In the genomic region with DNA sequence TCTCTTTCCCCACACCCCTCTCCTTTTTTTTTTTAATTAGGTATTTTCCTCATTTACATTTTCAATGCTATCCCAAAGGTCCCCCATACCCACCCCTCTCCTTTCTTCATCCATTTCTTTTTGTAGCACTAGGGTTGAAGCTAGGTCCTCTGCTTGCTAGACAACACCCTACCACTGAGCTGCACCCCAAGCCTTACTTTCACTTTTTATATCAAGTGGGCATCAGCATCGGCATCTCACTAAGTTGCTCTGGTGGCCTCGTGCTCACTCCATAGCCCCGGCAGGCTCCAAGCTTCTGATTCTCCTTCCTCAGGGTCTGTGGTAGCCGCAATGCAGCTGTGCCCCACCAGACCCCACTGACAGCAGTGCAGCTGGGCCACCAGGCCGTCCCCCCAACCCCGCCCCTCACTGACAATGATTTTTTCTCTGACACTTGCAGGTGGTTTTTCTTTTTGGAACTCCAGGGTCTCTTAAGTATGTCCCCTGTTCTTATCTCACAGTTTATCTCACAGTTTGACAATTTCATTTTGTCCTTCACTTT, we compare ENCODE assay signal across 15 mouse cellular contexts.
DNase-seq lines count a peak whose midpoint lies in the region; ATAC-seq and TF ChIP-seq lines count a peak whose summit lies in the region.
"Had no signal": no experiment of that assay in that cellular context is flagged by ENCODE, and none has a peak within 500 bp of the region (broad histone marks: within the 10 kb centered on the region; RNA-seq: fewer than 3 reads in every experiment).

No protein-coding gene starts in this region.

- no peak overlapping the region for H3K9ac ChIP-seq in forebrain, postnatal 0 days
- H3K9ac ChIP-seq in midbrain, postnatal 0 days (replicated peaks; ENCODE audit: low read length, poor library complexity, severe bottlenecking) = no peak overlapping the region
- H3K9ac ChIP-seq: limb, embryonic 13.5 days; liver, embryonic 15.5 days; midbrain, embryonic 12.5 days had no signal

- no peak overlapping the region for H3K4me3 ChIP-seq in forebrain, postnatal 0 days (ENCODE audit: low read depth, low read length)
- H3K4me3 ChIP-seq in midbrain, postnatal 0 days (ENCODE audit: low read depth, low read length) = no peak overlapping the region
- H3K4me3 ChIP-seq: heart, adult 2 months; left cerebral cortex, adult 2 months; limb, embryonic 13.5 days; liver, embryonic 15.5 days; midbrain, embryonic 12.5 days had no signal

- no peaks in the 10 kb centered on the region for H3K4me1 ChIP-seq in forebrain, postnatal 0 days (ENCODE audit: insufficient read depth)
- no peaks in the 10 kb centered on the region for H3K4me1 ChIP-seq in midbrain, postnatal 0 days (ENCODE audit: insufficient read depth, low read length)
- H3K4me1 ChIP-seq: liver, embryonic 15.5 days; midbrain, embryonic 12.5 days had no signal

- 89% methylated on average over 6 of the region's 6 CpGs for WGBS in forebrain, postnatal 0 days
- WGBS in midbrain, postnatal 0 days = 89% methylated on average over 6 of the region's 6 CpGs

- DNase-seq in 416B (ENCODE audit: low read depth) = peak; percentile 59
- DNase-seq in thymus, postnatal 0 days (ENCODE audit: low spot score) = peak; percentile 79
- no peak for DNase-seq in right cerebral cortex, postnatal 10 days (ENCODE audit: low spot score in 2 of 2)
- DNase-seq in forebrain, postnatal 0 days = no peak
- DNase-seq in midbrain, postnatal 0 days (ENCODE audit: low spot score) = no peak
- DNase-seq: cerebellum, postnatal 25 days; heart, adult 2 months; lung, postnatal 10 days had no signal

- no peaks in the 10 kb centered on the region for H3K36me3 ChIP-seq in forebrain, postnatal 0 days (ENCODE audit: insufficient read depth)
- no peaks in the 10 kb centered on the region for H3K36me3 ChIP-seq in midbrain, postnatal 0 days (ENCODE audit: insufficient read depth, low read length)
- H3K36me3 ChIP-seq: limb, embryonic 13.5 days; liver, embryonic 15.5 days; midbrain, embryonic 12.5 days had no signal

- ATAC-seq in CD4-positive, CD25-positive, alpha-beta regulatory T cell, adult 4 months = peak; percentile 95
- peak; percentile 43; the same call in 1 of the 2 replicates for ATAC-seq in megakaryocyte, adult 5-6 weeks (ENCODE audit: poor library complexity, severe bottlenecking)
- no peak for ATAC-seq in forebrain, postnatal 0 days
- ATAC-seq in midbrain, postnatal 0 days (ENCODE audit: low FRiP score) = no peak

- H3K27ac ChIP-seq in forebrain, postnatal 0 days (ENCODE audit: low read depth, low read length) = no peak overlapping the region
- no peak overlapping the region for H3K27ac ChIP-seq in midbrain, postnatal 0 days (ENCODE audit: low read depth, low read length)
- H3K27ac ChIP-seq: heart, adult 2 months; left cerebral cortex, adult 2 months; limb, embryonic 13.5 days; liver, embryonic 15.5 days; midbrain, embryonic 12.5 days had no signal

- no peak for TF ChIP-seq CTCF in forebrain, postnatal 0 days (IDR thresholded peaks at IDR 0.05; ENCODE audit: low read depth)
- no peak for TF ChIP-seq CTCF in midbrain, postnatal 0 days (IDR thresholded peaks at IDR 0.05)

- no peaks in the 10 kb centered on the region for H3K9me3 ChIP-seq in forebrain, postnatal 0 days (ENCODE audit: low read length)
- no peaks in the 10 kb centered on the region for H3K9me3 ChIP-seq in midbrain, postnatal 0 days (ENCODE audit: low read length)
- H3K9me3 ChIP-seq: limb, embryonic 13.5 days; liver, embryonic 15.5 days; midbrain, embryonic 12.5 days had no signal

- H3K27me3 ChIP-seq in forebrain, postnatal 0 days (ENCODE audit: insufficient read depth, low read length) = no peaks in the 10 kb centered on the region
- H3K27me3 ChIP-seq in midbrain, postnatal 0 days (ENCODE audit: insufficient read depth, low read length) = no peaks in the 10 kb centered on the region
- H3K27me3 ChIP-seq: CH12.LX; limb, embryonic 13.5 days; liver, embryonic 15.5 days; midbrain, embryonic 12.5 days had no signal

- no peak overlapping the region for H3K4me2 ChIP-seq in forebrain, postnatal 0 days (ENCODE audit: low read depth)
- no peak overlapping the region for H3K4me2 ChIP-seq in midbrain, postnatal 0 days (ENCODE audit: low read depth, low read length, poor library complexity, severe bottlenecking)
- H3K4me2 ChIP-seq: limb, embryonic 13.5 days; liver, embryonic 15.5 days; midbrain, embryonic 12.5 days had no signal

Comparison
In these comparisons a context has a peak if more than half of its experiments do, and no peak if none do; other contexts are left out.
1. DNase-seq: peak in 416B (single experiment) and thymus, postnatal 0 days (single experiment); none in right cerebral cortex, postnatal 10 days (0 of 2), forebrain, postnatal 0 days (single experiment) and midbrain, postnatal 0 days (single experiment).
2. ATAC-seq: peak in CD4-positive, CD25-positive, alpha-beta regulatory T cell, adult 4 months (single experiment) and megakaryocyte, adult 5-6 weeks (single experiment); none in forebrain, postnatal 0 days (single experiment) and midbrain, postnatal 0 days (single experiment).